Mouse (Mus musculus): Measurements from ENCODE around the gene Kif26b. TPM values are rescaled to one million over a fixed set of nuclear protein-coding genes. Genes with fewer than 3 reads are reported as not detected.

Kif26b gene
- polyA plus RNA-seq, 1 experiment from 2014 or later: 1.8 TPM

GRCm38 (mm10) chr1:178663539-178663938 is 134.6 kb downstream of the Kif26b start:
- Histone ChIP-seq H3K27ac (ENCODE audit: low read length) (peak overlapping the region; percentile 44; the same call in 1 of the 2 replicates), H3K4me3 (replicated peaks; ENCODE audit: low read length) (no peak overlapping the region), H3K9ac (ENCODE audit: low read length) (no peak overlapping the region), H3K27me3 (ENCODE audit: control insufficient read depth, insufficient read depth, low read length) (no peaks in the 10 kb centered on the region), H3K4me1 (ENCODE audit: control insufficient read depth, insufficient read depth, low read length) (0 out of 2 replicates have a peak, but pooled peaks cover 4% of the 10 kb centered on the region), H3K9me3 (replicated peaks; ENCODE audit: control insufficient read depth, low read length) (no peaks in the 10 kb centered on the region), H3K4me2 (ENCODE audit: low read depth, low read length) (no peak overlapping the region), H3K36me3 (ENCODE audit: control insufficient read depth, insufficient read depth, low read length) (no peaks in the 10 kb centered on the region)
- 52% methylated on average over 1 of the region's 1 CpGs for WGBS
- no peak for ATAC-seq (ENCODE audit: insufficient read depth, low FRiP score)

GRCm38 (mm10) chr1:178664271-178664969 is 135.5 kb downstream of the Kif26b start:
- Histone ChIP-seq H3K4me3 (replicated peaks; ENCODE audit: low read length) (no peak overlapping the region), H3K4me2 (ENCODE audit: low read depth, low read length) (no peak overlapping the region), H3K27ac (ENCODE audit: low read length) (no peak overlapping the region), H3K27me3 (ENCODE audit: control insufficient read depth, insufficient read depth, low read length) (no peaks in the 10 kb centered on the region), H3K36me3 (ENCODE audit: control insufficient read depth, insufficient read depth, low read length) (no peaks in the 10 kb centered on the region), H3K4me1 (ENCODE audit: control insufficient read depth, insufficient read depth, low read length) (0 out of 2 replicates have a peak, but pooled peaks cover 4% of the 10 kb centered on the region), H3K9me3 (replicated peaks; ENCODE audit: control insufficient read depth, low read length) (no peaks in the 10 kb centered on the region), H3K9ac (ENCODE audit: low read length) (no peak overlapping the region)
- no peak for ATAC-seq (ENCODE audit: insufficient read depth, low FRiP score)
- 79% methylated on average over 5 of the region's 5 CpGs for WGBS

DNA sequence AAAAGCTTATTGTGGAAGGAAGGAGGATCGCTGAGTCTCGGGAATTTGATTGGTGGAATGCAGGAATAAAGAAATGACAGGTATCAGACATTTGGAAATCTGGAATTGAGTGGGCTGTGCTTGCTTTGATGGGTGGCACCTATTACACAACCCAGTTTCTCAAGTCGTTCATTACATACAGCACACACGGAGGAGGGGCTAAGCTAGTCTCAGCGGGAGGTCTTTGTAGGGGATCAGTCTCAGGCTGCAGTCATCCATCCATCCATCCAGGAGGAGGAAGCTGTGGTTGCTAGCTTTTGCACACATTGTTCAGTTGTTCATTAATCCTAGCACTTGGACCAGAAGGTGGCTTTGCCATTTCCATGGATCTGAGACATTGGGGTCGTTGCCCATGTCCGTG is 137.6 kb downstream of the Kif26b start:
- H3K9me3 ChIP-seq (replicated peaks; ENCODE audit: control insufficient read depth, low read length): no peaks in the 10 kb centered on the region
- no peak overlapping the region for H3K4me3 ChIP-seq (replicated peaks; ENCODE audit: low read length)
- H3K4me1 ChIP-seq (ENCODE audit: control insufficient read depth, insufficient read depth, low read length): 0 out of 2 replicates have a peak, but pooled peaks cover 4% of the 10 kb centered on the region
- no peaks in the 10 kb centered on the region for H3K27me3 ChIP-seq (ENCODE audit: control insufficient read depth, insufficient read depth, low read length)
- H3K4me2 ChIP-seq (ENCODE audit: low read depth, low read length): no peak overlapping the region
- ATAC-seq (ENCODE audit: insufficient read depth, low FRiP score): no peak
- WGBS: 76% methylated on average over 7 of the region's 7 CpGs
- H3K27ac ChIP-seq (ENCODE audit: low read length): no peak overlapping the region
- H3K36me3 ChIP-seq (ENCODE audit: control insufficient read depth, insufficient read depth, low read length): no peaks in the 10 kb centered on the region
- no peak overlapping the region for H3K9ac ChIP-seq (ENCODE audit: low read length)

DNA sequence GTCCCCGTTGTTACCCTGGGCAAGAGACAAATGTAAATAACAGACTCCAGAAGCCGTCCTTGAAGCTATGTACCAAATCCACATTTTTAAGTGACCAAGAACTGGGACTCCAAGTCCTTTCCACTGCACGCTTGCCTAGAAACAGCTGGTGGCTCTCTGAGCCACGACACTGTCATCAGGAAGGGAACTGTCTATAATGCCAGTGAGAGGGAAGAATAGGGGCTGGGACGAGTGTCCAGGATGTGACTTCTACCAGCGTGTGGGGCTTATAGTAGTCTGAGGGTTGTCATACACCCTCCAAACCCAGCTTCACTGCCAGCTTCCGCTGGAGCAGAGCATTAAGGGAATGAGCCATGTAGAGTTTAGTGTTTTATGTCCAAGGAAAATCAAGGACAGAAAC is 138.9 kb downstream of the Kif26b start:
- ATAC-seq (ENCODE audit: insufficient read depth, low FRiP score): no peak
- Histone ChIP-seq H3K9ac (ENCODE audit: low read length) (no peak overlapping the region), H3K4me2 (ENCODE audit: low read depth, low read length) (no peak overlapping the region), H3K9me3 (replicated peaks; ENCODE audit: control insufficient read depth, low read length) (no peaks in the 10 kb centered on the region), H3K4me1 (ENCODE audit: control insufficient read depth, insufficient read depth, low read length) (0 out of 2 replicates have a peak, but pooled peaks cover 4% of the 10 kb centered on the region), H3K36me3 (ENCODE audit: control insufficient read depth, insufficient read depth, low read length) (no peaks in the 10 kb centered on the region), H3K4me3 (replicated peaks; ENCODE audit: low read length) (no peak overlapping the region), H3K27me3 (ENCODE audit: control insufficient read depth, insufficient read depth, low read length) (no peaks in the 10 kb centered on the region), H3K27ac (ENCODE audit: low read length) (no peak overlapping the region)
- 70% methylated on average over 7 of the region's 7 CpGs for WGBS

DNA sequence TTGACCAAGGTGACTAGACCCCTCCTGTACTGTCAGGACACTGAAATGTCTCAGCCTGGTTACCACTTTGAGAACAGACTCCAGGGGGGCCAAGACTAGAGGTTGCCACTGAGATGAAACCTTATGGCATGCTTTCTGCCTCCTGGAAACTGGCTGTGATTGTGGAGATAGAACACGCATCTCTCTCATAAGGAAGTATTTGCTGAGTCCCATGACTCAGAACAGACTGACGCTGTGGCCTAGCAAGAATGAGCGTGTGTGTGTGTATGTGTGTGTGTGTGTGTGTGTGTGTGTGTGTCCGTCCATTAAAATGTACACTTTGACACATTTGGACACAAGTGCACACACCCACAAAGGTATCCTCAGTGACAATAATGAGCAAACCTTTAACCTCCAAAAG is 140.0 kb downstream of the Kif26b start:
- 82% methylated on average over 4 of the region's 4 CpGs for WGBS
- 0 out of 2 replicates have a peak, but pooled peaks cover 1% of the 10 kb centered on the region for H3K4me1 ChIP-seq (ENCODE audit: control insufficient read depth, insufficient read depth, low read length)
- ATAC-seq (ENCODE audit: insufficient read depth, low FRiP score): no peak

GRCm38 (mm10) chr1:178673051-178673450 is 144.1 kb downstream of the Kif26b start:
- Histone ChIP-seq H3K27me3 (ENCODE audit: control insufficient read depth, insufficient read depth, low read length) (no peaks in the 10 kb centered on the region), H3K9me3 (replicated peaks; ENCODE audit: control insufficient read depth, low read length) (no peaks in the 10 kb centered on the region), H3K9ac (ENCODE audit: low read length) (no peak overlapping the region), H3K4me2 (ENCODE audit: low read depth, low read length) (no peak overlapping the region), H3K4me3 (replicated peaks; ENCODE audit: low read length) (no peak overlapping the region), H3K36me3 (ENCODE audit: control insufficient read depth, insufficient read depth, low read length) (no peaks in the 10 kb centered on the region), H3K4me1 (ENCODE audit: control insufficient read depth, insufficient read depth, low read length) (no peaks in the 10 kb centered on the region), H3K27ac (ENCODE audit: low read length) (no peak overlapping the region)
- ATAC-seq (ENCODE audit: insufficient read depth, low FRiP score): no peak
- WGBS: 57% methylated on average over 7 of the region's 7 CpGs

More for the DNA sequence above, 140.0 kb downstream of the Kif26b start:
- Histone ChIP-seq H3K9ac (ENCODE audit: low read length) (no peak overlapping the region), H3K27me3 (ENCODE audit: control insufficient read depth, insufficient read depth, low read length) (no peaks in the 10 kb centered on the region), H3K4me3 (replicated peaks; ENCODE audit: low read length) (no peak overlapping the region), H3K27ac (ENCODE audit: low read length) (no peak overlapping the region), H3K36me3 (ENCODE audit: control insufficient read depth, insufficient read depth, low read length) (no peaks in the 10 kb centered on the region), H3K4me2 (ENCODE audit: low read depth, low read length) (no peak overlapping the region), H3K9me3 (replicated peaks; ENCODE audit: control insufficient read depth, low read length) (no peaks in the 10 kb centered on the region)

DNA sequence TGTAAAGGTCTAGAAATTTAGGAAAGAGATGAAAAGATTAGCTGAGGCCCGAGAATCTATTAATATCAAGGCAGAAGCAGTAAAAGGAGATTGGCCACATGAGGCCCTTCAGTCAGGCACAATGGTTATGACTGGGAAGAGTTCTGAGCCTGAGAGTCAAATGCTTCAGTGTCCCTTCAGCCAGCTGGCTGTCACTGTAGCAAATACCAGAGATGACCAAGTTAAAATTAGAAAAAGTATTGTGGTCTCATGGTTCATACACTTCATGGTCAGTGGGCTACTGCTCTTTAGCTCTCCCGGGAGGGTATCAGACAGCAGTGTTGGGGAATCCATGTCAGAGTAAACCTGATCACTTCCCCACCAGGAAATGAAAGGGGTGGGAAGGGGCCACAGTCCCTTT is 144.6 kb downstream of the Kif26b start:
- Histone ChIP-seq H3K27ac (ENCODE audit: low read length) (no peak overlapping the region), H3K9me3 (replicated peaks; ENCODE audit: control insufficient read depth, low read length) (no peaks in the 10 kb centered on the region), H3K9ac (ENCODE audit: low read length) (no peak overlapping the region), H3K36me3 (ENCODE audit: control insufficient read depth, insufficient read depth, low read length) (no peaks in the 10 kb centered on the region), H3K4me3 (replicated peaks; ENCODE audit: low read length) (no peak overlapping the region), H3K4me1 (ENCODE audit: control insufficient read depth, insufficient read depth, low read length) (no peaks in the 10 kb centered on the region), H3K27me3 (ENCODE audit: control insufficient read depth, insufficient read depth, low read length) (no peaks in the 10 kb centered on the region), H3K4me2 (ENCODE audit: low read depth, low read length) (no peak overlapping the region)
- ATAC-seq (ENCODE audit: insufficient read depth, low FRiP score): no peak
- 76% methylated on average over 2 of the region's 2 CpGs for WGBS

DNA sequence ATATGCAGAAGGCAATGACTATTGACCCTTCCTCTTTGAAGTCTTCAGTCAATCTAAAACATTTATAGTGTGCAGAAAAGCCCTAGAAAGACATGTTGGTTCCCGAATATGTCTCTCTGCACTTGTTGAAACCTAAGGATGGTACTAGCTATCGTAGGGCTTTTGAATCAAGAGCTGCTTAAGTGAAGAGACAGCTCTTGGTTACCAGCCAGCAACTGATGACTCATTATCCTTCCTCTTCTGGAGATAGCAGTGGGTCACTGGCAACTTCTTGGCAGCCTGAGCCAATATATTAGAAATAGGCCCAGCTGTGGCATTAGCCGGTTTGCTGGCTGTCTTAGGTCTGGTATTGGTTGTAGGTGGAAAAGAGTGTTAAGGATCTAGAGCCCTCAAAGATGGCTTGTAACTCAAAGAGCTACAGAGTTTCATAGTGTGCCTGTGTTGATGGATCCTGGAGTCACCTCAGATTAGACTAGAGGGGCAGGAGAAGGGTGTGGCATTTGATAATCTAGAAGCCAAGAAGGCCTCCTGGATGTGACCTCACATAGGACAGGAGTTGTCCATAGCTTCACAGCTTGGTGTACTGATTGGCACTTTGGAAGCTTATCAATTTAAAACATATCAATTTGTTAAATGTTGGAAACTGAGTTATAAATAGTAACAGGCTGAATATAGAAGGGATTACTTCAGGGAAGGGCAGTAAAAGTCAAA is 146.8 kb downstream of the Kif26b start:
- Histone ChIP-seq H3K4me2 (ENCODE audit: low read depth, low read length) (no peak overlapping the region), H3K27me3 (ENCODE audit: control insufficient read depth, insufficient read depth, low read length) (no peaks in the 10 kb centered on the region), H3K9me3 (replicated peaks; ENCODE audit: control insufficient read depth, low read length) (no peaks in the 10 kb centered on the region), H3K4me3 (replicated peaks; ENCODE audit: low read length) (no peak overlapping the region), H3K4me1 (ENCODE audit: control insufficient read depth, insufficient read depth, low read length) (no peaks in the 10 kb centered on the region), H3K9ac (ENCODE audit: low read length) (no peak overlapping the region), H3K36me3 (ENCODE audit: control insufficient read depth, insufficient read depth, low read length) (no peaks in the 10 kb centered on the region), H3K27ac (ENCODE audit: low read length) (no peak overlapping the region)
- no peak for ATAC-seq (ENCODE audit: insufficient read depth, low FRiP score)
- 76% methylated on average over 3 of the region's 3 CpGs for WGBS

DNA sequence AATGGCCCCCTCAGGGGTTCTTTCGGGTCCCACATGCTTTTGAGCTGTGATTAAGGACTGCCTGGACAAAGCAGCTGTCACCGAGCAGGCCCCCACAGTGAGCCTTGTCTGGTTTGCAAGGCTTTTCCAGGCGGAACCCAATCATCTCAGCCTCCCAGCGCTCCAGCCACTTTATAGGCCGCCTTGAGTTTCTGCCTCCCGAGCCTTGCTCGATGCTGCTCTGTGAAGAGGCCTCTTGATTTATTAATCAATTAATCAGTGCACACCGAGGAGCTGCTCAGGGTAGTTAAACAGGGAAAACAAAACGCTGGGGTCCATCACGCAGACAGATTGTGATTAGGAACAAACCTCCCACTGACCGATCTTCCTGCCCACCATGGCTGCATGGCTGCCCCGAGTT is 148.2 kb downstream of the Kif26b start:
- 40% methylated on average over 12 of the region's 12 CpGs for WGBS
- Histone ChIP-seq H3K9me3 (replicated peaks; ENCODE audit: control insufficient read depth, low read length) (no peaks in the 10 kb centered on the region), H3K4me3 (replicated peaks; ENCODE audit: low read length) (no peak overlapping the region), H3K27me3 (ENCODE audit: control insufficient read depth, insufficient read depth, low read length) (no peaks in the 10 kb centered on the region), H3K4me1 (ENCODE audit: control insufficient read depth, insufficient read depth, low read length) (no peaks in the 10 kb centered on the region), H3K9ac (ENCODE audit: low read length) (no peak overlapping the region), H3K27ac (ENCODE audit: low read length) (no peak overlapping the region), H3K36me3 (ENCODE audit: control insufficient read depth, insufficient read depth, low read length) (no peaks in the 10 kb centered on the region), H3K4me2 (ENCODE audit: low read depth, low read length) (no peak overlapping the region)
- ATAC-seq (ENCODE audit: insufficient read depth, low FRiP score): no peak

Data from stomach, embryonic 16.5 days (tissue).